ENCODE assay signal across 16 mouse cellular contexts in genomic region chr5:137149272-137149882, GRCm38 (mm10). TPM values are rescaled to one million over a fixed set of nuclear protein-coding genes. Genes with fewer than 3 reads are reported as not detected.
"Had no signal": no experiment of that assay in that cellular context is flagged by ENCODE, and none has a peak within 500 bp of the region (broad histone marks: within the 10 kb centered on the region; RNA-seq: fewer than 3 reads in every experiment).

TSS of gene Muc3 (minus strand) at chr5:137149322.

RNA-seq across cellular contexts. Expression of gene Muc3, which starts in this region (rescaled TPM):
- total RNA-seq: layer of hippocampus, adult 2 months; layer of hippocampus, postnatal 25 days; left cerebral cortex, adult 18-20 months; left cerebral cortex, postnatal 25 days had no signal
- polyA plus RNA-seq: kidney, embryonic 16.5 days; limb, embryonic 10.5 days; limb, embryonic 13.5 days; liver, embryonic 12.5 days; liver, embryonic 15.5 days; lung, embryonic 15.5 days; midbrain, embryonic 12.5 days; midbrain, embryonic 15.5 days; myocyte; neural tube, embryonic 12.5 days; neural tube, embryonic 15.5 days; spleen, adult 2 months had no signal
